Mouse (Mus musculus) gastrocnemius, postnatal 4 days (tissue): ENCODE results near the gene Rnf224. TPM values are rescaled to one million over a fixed set of nuclear protein-coding genes. Genes with fewer than 3 reads are reported as not detected.
A peak's percentile ranks its signal among the peaks of the same experiment; 100 is the strongest.

Experiments used
- DNase-seq, 2 experiments: peaks; one replicate each; pipeline ENCODE4 v3.0.0; 2021 to 2022; ENCODE audit warnings: low spot score in 2 of 2, mixed read lengths in 2 of 2
- total RNA-seq, 2 experiments: library from RNA; stranded (reverse); gene quantifications; 2 replicates each; pipeline ENCODE4 v1.2.3; 2021

The Rnf224 gene
- total RNA-seq, 2 experiments from 2014 or later, result not detected

DNA sequence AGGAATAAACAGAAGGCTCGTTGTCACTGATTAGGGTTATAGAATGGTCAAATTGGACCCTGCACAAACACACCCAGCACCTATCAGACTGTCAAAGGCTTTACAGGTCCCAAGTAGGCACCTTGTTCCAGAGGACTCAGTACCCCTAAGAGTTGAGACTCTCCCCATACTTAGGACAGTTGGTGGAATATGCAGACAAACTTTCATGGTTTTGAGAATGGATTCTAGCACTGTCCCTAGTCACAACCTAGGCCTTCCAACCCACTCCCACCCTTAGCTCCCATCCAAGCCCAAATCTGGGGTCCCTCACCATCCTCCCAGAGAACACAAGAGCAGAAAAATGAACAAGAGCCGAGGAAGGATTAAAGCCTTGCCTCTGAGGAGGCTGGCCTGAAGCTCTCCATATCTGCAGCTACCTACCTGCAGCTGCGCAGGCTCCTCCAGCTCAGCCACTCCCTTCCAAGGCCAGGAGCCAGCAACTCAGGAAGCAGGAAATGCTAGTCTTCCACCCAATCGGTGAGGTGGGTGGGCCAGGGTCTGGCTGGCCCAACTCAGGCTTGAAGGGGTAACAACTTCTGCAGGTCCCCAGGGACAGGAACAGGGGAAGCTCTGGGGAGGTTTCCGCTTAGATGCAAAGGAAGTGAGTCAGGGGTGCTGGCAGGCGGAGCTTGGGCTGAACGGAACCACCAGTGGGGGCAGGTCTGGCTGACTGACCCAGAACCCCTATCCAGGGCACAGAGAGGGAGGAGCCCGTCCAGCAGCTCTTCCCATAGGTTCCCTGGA is 40.2 kb downstream of the Rnf224 start, which contains the start of gene Tor4a:
Gene Tor4a, minus strand, starts transcription at position 715 of the 783 bp plus-strand sequence.
- DNase-seq, result peak in 1 of 2 experiments; percentile 40

DNA sequence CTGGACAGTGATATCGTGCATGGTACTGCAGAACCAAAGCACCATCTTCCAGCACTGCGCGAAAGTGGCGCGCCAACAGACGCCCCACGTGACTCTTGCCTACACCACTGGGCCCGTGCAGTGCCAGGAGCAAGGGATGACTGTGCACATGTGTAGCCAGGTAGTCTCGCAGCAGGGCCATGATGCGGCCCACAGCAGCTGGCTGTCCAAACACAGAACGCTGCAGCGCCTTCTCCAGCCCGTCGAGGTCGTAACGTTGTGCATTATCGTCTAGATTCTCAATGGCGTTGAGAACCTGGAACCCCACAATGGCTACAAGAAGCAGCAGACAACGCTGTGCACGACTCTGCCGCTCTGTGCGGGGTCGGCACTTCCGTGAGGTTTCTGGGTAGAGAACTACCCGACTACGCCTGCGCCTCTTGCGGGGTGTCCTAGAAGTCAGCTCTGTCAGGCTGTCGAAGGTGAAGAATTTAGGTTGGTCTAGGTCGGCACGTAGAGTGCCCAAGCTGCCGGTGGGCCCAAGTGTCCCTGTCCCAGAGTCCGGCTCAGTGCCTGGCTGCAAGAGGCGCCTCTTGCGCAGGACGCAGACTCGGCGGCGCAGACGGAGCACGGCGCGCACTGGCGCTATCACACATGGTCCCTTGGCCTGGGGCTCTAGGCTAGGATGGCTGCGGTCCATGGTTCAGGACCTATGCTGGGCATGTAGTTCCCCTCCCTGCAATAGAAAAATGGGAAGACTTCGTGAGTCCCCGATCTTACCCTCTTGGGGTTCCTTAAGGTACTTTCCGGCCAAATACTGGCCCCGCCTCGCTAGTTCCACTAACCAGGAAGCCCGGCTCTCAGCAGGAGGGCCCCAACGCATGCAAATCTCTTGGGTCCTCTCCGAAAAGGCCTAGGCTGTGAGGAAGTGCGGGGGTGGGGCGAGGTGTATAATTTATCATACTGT is 41.1 kb downstream of the Rnf224 start:
- peak in 1 of 2 experiments; percentile 38 for DNase-seq

DNA sequence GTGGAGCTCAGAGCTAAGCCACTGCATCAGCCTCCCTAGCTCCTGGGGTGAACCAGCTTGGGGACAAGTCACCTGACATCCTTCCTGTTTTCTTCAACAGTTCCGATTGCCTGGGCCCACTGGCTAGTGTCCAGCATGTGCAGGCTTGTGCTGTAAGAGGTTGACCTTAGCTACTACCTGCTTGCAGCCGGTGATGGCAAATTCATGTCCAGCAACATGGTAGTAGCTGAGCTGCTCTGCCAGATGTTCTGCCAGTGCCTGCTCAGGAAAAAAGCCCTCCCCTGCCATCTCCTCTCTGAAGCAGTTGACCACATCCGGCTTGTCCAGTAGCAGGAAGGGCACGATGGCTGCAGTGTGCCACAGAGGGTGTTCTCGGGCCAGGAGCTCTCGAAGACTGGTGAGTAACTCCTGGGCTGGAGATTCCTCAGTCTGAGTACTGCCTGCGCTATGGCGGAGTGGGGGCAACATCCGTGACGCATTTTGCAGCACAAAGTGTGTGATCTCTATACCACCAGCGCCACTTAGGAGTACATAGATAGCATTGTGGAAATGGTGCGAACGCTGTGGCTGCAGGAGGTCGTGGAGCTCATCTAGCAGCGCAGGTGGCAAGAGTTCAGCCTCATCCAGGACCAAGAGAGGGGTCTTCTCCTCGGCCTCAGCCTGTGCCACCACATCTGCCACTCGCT is 42.0 kb downstream of the Rnf224 start:
- no peak for DNase-seq

DNA sequence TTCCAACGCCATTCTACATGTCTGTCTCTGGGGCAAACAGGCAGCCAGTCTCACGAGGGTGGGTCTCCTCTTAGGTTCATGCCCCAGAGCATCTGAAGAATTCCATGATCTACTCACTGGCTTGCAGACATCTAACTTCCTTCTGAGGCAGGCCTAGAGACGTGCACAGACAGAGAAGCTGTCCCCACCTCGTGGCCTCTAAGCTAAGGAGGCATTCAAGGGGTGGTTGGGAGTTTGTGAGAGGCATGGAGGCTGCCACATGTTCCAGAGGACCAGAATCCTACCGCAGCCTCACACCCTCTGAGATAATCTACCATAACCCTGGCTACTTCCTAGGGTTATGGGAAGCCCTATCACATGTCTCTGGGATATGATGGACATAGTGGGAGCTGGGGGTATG is 42.6 kb downstream of the Rnf224 start:
- no peak for DNase-seq

DNA sequence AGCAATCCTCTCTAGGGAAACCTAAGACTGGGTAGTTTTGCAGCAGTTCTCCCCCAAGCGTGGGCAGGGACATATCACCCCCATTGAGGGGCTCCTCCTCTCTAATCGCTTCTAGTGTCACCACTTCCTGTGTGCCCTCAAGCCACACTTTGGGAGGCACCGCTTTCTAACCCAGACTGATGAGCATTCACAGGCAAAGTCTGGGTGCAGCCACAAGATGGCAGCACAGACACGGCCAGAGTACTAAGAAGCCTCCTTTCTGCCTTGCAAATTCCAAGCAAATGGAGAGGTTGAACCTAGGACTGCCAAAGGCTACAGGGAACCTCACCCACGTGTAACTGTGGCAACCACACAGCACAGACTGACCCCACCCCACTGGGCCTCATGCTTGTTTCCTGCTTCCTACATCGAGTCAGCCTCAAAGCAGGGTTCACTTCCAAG is 43.2 kb downstream of the Rnf224 start:
- DNase-seq, result peak in 1 of 2 experiments; percentile 77

GRCm38 (mm10) chr2:25187841-25188240 is 48.7 kb downstream of the Rnf224 start:
- DNase-seq, result no peak

GRCm38 (mm10) chr2:25186575-25186930 is 50.0 kb downstream of the Rnf224 start:
- DNase-seq, result no peak

DNA sequence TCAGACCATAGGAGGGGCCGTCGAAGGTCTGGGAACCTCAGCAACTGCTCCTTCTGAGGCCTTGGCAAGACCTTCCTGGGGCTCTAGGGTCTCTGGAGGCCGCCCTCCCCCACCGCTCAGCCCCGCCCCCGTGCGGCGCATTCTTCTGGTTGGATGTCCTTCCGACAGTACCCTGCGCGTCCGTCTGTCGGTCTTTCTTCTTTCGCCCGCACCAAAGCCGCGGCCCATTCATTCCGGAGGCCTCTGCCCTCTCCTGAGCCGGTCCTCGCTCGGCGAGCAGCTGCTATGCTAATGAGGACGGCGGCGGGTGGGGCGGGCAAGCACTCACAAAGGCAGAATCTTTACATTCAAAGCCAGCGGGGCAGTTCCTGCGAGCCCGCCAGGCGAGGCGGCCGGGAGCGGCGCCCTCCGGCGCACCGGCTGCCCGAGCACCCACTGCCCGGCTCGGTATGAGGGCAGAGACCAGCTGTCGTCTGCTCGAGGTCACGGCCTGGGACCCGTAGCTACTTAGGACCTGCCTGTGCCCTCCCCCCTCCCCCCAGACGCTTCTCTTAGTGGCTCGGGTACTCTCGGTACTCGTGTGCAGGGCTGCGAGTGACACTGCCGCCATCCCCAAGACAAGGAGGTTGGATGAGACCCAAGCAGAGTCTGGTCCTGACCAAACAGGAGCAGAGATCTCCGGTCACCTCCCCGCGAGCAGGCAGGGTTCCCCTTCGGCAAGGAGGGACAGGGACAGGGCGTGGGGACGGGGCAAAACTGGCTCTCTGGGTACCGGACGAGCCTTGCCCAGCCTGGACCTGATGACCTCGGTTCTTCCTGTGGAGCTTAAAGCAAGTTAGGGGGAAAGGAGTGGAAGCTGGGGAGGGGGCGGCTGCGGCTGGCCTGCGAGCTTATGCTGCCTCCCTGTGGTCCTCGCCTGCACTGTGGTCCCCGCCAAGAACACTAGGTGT is 50.7 kb downstream of the Rnf224 start:
- DNase-seq, result peak in 1 of 2 experiments; percentile 53

DNA sequence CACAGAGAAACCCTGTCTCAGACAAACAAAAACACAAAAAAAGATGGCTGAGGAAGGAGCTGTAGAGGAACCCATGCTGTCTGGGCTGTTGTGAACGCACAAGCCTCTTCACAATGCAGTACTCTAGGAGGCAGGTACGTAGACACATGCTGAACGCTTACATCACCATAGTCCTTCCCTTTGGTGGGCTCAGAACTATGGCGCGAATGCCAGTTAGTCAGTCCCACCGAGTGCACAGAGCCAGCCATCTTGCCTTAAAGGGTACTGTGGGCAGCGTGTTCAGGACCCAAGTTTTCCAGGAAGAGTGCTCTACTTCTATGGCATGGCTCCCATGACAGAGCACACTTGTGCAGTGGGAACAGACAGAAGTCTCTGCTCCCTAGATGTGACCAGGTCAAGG is 52.1 kb downstream of the Rnf224 start:
- no peak for DNase-seq

Other genes starting within 250 kb of the Rnf224 start
- 10 to 100 TPM; 43.1 to 47.7 TPM for gene Nsmf, start 182.4 kb downstream of the Rnf224 start, total RNA-seq
- not detected for gene Entpd8, start 156.5 kb downstream of the Rnf224 start, total RNA-seq
- not detected for gene Noxa1, start 141.6 kb downstream of the Rnf224 start, total RNA-seq
- 10 to 100 TPM; 20.8 to 22.5 TPM for gene Nrarp, start 56.0 kb downstream of the Rnf224 start, total RNA-seq
- 1 to 10 TPM; 2.7 to 2.9 TPM for gene Tor4a, start 39.9 kb downstream of the Rnf224 start, total RNA-seq
- gene Nelfb, start 25.3 kb downstream of the Rnf224 start, total RNA-seq, result 10 to 100 TPM; 43.4 to 47.7 TPM
- not detected for gene Stpg3, start 22.1 kb downstream of the Rnf224 start, total RNA-seq
- gene Fam166a, start 18.0 kb downstream of the Rnf224 start, total RNA-seq, result under 1 TPM in 1 of 2 experiments, not detected in 1; 0.25 TPM
- gene Tubb4b, start 12.1 kb downstream of the Rnf224 start, total RNA-seq, result 100 to 1,000 TPM; 360 to 390 TPM
- gene Slc34a3, start 2.4 kb downstream of the Rnf224 start, total RNA-seq, result not detected
- gene Rnf208, start 5.5 kb upstream of the Rnf224 start, total RNA-seq, result 1 to 10 TPM; 1.4 to 2.0 TPM
- gene Cysrt1, start 5.7 kb upstream of the Rnf224 start, total RNA-seq, result not detected
- 1 to 10 TPM; 1.3 to 1.5 TPM for gene AL732309.1, start 10.1 kb upstream of the Rnf224 start, total RNA-seq
- gene Tmem203, start 18.7 kb upstream of the Rnf224 start, total RNA-seq, result 10 to 100 TPM; 18.8 to 19.7 TPM
- 1 to 10 TPM; 4.8 to 6.3 TPM for gene Tprn, start 25.8 kb upstream of the Rnf224 start, total RNA-seq
- 10 to 100 TPM; 55.9 to 58.1 TPM for gene Ssna1, start 35.7 kb upstream of the Rnf224 start, total RNA-seq
- 10 to 100 TPM; 64.9 to 69.0 TPM for gene Anapc2, start 35.7 kb upstream of the Rnf224 start, total RNA-seq
- not detected for gene Tmem210, start 51.4 kb upstream of the Rnf224 start, total RNA-seq
- not detected for gene Lrrc26, start 53.1 kb upstream of the Rnf224 start, total RNA-seq
- under 1 TPM; 0.17 to 0.26 TPM for gene Grin1, start 82.4 kb upstream of the Rnf224 start, total RNA-seq
- 10 to 100 TPM; 36.5 to 40.2 TPM for gene Man1b1, start 95.6 kb upstream of the Rnf224 start, total RNA-seq
- 10 to 100 TPM in 1 of 2 experiments, 1 to 10 TPM in 1; 8.1 to 11.9 TPM for gene Dpp7, start 119.6 kb upstream of the Rnf224 start, total RNA-seq
- gene Uap1l1, start 128.9 kb upstream of the Rnf224 start, total RNA-seq, result 10 to 100 TPM; 11.2 to 14.3 TPM
- 1 to 10 TPM; 6.2 TPM for gene Sapcd2, start 135.5 kb upstream of the Rnf224 start, total RNA-seq
- gene Entpd2, start 159.1 kb upstream of the Rnf224 start, total RNA-seq, result 10 to 100 TPM; 35.1 to 42.0 TPM
- 10 to 100 TPM; 41.2 to 45.9 TPM for gene Npdc1, start 162.6 kb upstream of the Rnf224 start, total RNA-seq
- under 1 TPM in 1 of 2 experiments, not detected in 1; 0.34 TPM for gene Fut7, start 186.5 kb upstream of the Rnf224 start, total RNA-seq
- 10 to 100 TPM; 12.7 to 13.8 TPM for gene Abca2, start 191.9 kb upstream of the Rnf224 start, total RNA-seq
- under 1 TPM in 1 of 2 experiments, not detected in 1; 0.34 TPM for gene Clic3, start 220.1 kb upstream of the Rnf224 start, total RNA-seq
- 10 to 100 TPM; 40.0 to 45.9 TPM for gene Paxx, start 224.3 kb upstream of the Rnf224 start, total RNA-seq
- 1 to 10 TPM; 2.9 to 3.9 TPM for gene Ptgds, start 233.3 kb upstream of the Rnf224 start, total RNA-seq